ENCODE assay signal across 14 mouse cellular contexts in the genomic region with DNA sequence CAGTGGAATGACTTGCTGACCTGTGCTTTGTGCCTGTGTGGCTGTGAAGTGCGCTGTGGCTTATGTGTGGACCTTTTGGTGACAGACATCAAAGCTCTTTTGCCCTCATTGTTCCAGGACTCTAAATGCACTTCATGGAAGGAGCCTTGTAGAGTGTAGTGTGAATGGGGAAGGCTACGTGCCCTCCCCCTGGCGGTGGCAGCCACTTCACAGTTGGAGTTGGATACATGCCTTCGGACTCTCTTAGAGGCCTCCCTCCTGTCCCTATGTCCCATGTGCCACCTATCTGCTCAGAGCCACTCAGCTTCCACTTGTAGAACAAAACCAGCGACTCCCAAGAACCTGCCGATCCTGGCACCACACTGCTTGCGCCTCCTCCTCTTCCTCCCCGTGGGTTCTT. TPM values are rescaled to one million over a fixed set of nuclear protein-coding genes. Genes with fewer than 3 reads are reported as not detected.
DNase-seq lines count a peak whose midpoint lies in the region; ATAC-seq and TF ChIP-seq lines count a peak whose summit lies in the region.
"Had no signal": no experiment of that assay in that cellular context is flagged by ENCODE, and none has a peak within 500 bp of the region (broad histone marks: within the 10 kb centered on the region; RNA-seq: fewer than 3 reads in every experiment).

No protein-coding gene starts in this region.

- intact Hi-C loops in heart, postnatal 14 days (cut with DNase I), result no loop called here

- H3K27me3 ChIP-seq in heart, postnatal 0 days (ENCODE audit: control insufficient read depth, insufficient read depth, low read length), result no peaks in the 10 kb centered on the region
- H3K27me3 ChIP-seq in midbrain, postnatal 0 days (ENCODE audit: insufficient read depth, low read length), result no peaks in the 10 kb centered on the region
- no peaks in the 10 kb centered on the region for H3K27me3 ChIP-seq in midbrain, embryonic 10.5 days (ENCODE audit: low read depth, poor library complexity, severe bottlenecking)
- no peaks in the 10 kb centered on the region for H3K27me3 ChIP-seq in embryonic facial prominence, embryonic 15.5 days
- no peaks in the 10 kb centered on the region for H3K27me3 ChIP-seq in forebrain, embryonic 10.5 days (ENCODE audit: poor library complexity, severe bottlenecking)
- H3K27me3 ChIP-seq in hindbrain, embryonic 10.5 days (ENCODE audit: insufficient read depth, poor library complexity, severe bottlenecking), result no peaks in the 10 kb centered on the region
- H3K27me3 ChIP-seq: stomach, embryonic 15.5 days had no signal

- H3K9ac ChIP-seq in heart, postnatal 0 days (replicated peaks; ENCODE audit: low read depth, low read length), result no peak overlapping the region; the same call in 1 of the 2 replicates
- 0 out of 2 replicates have a peak overlapping the region, but pooled peaks have one; percentile 1 for H3K9ac ChIP-seq in midbrain, postnatal 0 days (replicated peaks; ENCODE audit: low read length, poor library complexity, severe bottlenecking)
- no peak overlapping the region for H3K9ac ChIP-seq in embryonic facial prominence, embryonic 15.5 days
- H3K9ac ChIP-seq: stomach, embryonic 15.5 days had no signal

- peak overlapping the region; percentile 22 for H3K27ac ChIP-seq in heart, postnatal 0 days (ENCODE audit: low read depth)
- no peak overlapping the region for H3K27ac ChIP-seq in midbrain, postnatal 0 days (ENCODE audit: low read depth, low read length)
- H3K27ac ChIP-seq in midbrain, embryonic 10.5 days (replicated peaks), result no peak overlapping the region
- peak overlapping the region; percentile 31; the same call in 1 of the 2 replicates for H3K27ac ChIP-seq in embryonic facial prominence, embryonic 15.5 days (replicated peaks)
- H3K27ac ChIP-seq in olfactory bulb, adult 2 months (ENCODE audit: insufficient read depth, low read depth, low read length), result peak overlapping the region; percentile 48
- H3K27ac ChIP-seq in forebrain, embryonic 10.5 days, result no peak overlapping the region
- no peak overlapping the region for H3K27ac ChIP-seq in hindbrain, embryonic 10.5 days

- TF ChIP-seq POLR2A in olfactory bulb, adult 2 months (IDR thresholded peaks at IDR 0.05; ENCODE audit: insufficient read depth, low read depth, low read length), result no peak

- no peak for ATAC-seq in heart, postnatal 0 days (ENCODE audit: insufficient read depth, low read depth)
- no peak for ATAC-seq in midbrain, postnatal 0 days (ENCODE audit: low FRiP score)
- ATAC-seq in embryonic facial prominence, embryonic 15.5 days (ENCODE audit: insufficient number of reproducible peaks, low FRiP score, low TSS enrichment, low read depth), result no peak
- ATAC-seq: activated CD4-positive, CD25-positive, alpha-beta regulatory T cell, adult 4 months had no signal

- no peaks in the 10 kb centered on the region for H3K36me3 ChIP-seq in heart, postnatal 0 days (replicated peaks; ENCODE audit: control insufficient read depth, insufficient read depth, low read length)
- no peaks in the 10 kb centered on the region for H3K36me3 ChIP-seq in midbrain, postnatal 0 days (ENCODE audit: insufficient read depth, low read length)
- H3K36me3 ChIP-seq in midbrain, embryonic 10.5 days, result no peaks in the 10 kb centered on the region
- H3K36me3 ChIP-seq in embryonic facial prominence, embryonic 15.5 days, result peaks cover 3% of the 10 kb centered on the region; the same call in 1 of the 2 replicates
- H3K36me3 ChIP-seq in forebrain, embryonic 10.5 days (replicated peaks), result peaks cover 7% of the 10 kb centered on the region; the same call in 1 of the 2 replicates
- 0 out of 2 replicates have a peak, but pooled peaks cover 4% of the 10 kb centered on the region for H3K36me3 ChIP-seq in hindbrain, embryonic 10.5 days
- H3K36me3 ChIP-seq: stomach, embryonic 15.5 days had no signal

- no peaks in the 10 kb centered on the region for H3K9me3 ChIP-seq in heart, postnatal 0 days (replicated peaks; ENCODE audit: control insufficient read depth, low read length)
- no peaks in the 10 kb centered on the region for H3K9me3 ChIP-seq in midbrain, postnatal 0 days (ENCODE audit: low read length)
- H3K9me3 ChIP-seq in midbrain, embryonic 10.5 days (replicated peaks), result no peaks in the 10 kb centered on the region
- no peaks in the 10 kb centered on the region for H3K9me3 ChIP-seq in embryonic facial prominence, embryonic 15.5 days (replicated peaks)
- no peaks in the 10 kb centered on the region for H3K9me3 ChIP-seq in forebrain, embryonic 10.5 days
- no peaks in the 10 kb centered on the region for H3K9me3 ChIP-seq in hindbrain, embryonic 10.5 days
- H3K9me3 ChIP-seq: stomach, embryonic 15.5 days had no signal

- H3K4me2 ChIP-seq in heart, postnatal 0 days (ENCODE audit: low read depth, low read length), result no peak overlapping the region
- no peak overlapping the region for H3K4me2 ChIP-seq in midbrain, postnatal 0 days (ENCODE audit: low read depth, low read length, poor library complexity, severe bottlenecking)
- H3K4me2 ChIP-seq in embryonic facial prominence, embryonic 15.5 days (replicated peaks), result no peak overlapping the region
- H3K4me2 ChIP-seq: liver, embryonic 11.5 days; midbrain, embryonic 11.5 days; stomach, embryonic 15.5 days had no signal

- peaks cover 53% of the 10 kb centered on the region for H3K4me1 ChIP-seq in heart, postnatal 0 days (ENCODE audit: control insufficient read depth, insufficient read depth)
- H3K4me1 ChIP-seq in midbrain, postnatal 0 days (ENCODE audit: insufficient read depth, low read length), result 0 out of 2 replicates have a peak, but pooled peaks cover 3% of the 10 kb centered on the region
- H3K4me1 ChIP-seq in midbrain, embryonic 10.5 days, result peaks cover 4% of the 10 kb centered on the region; the same call in 1 of the 2 replicates
- H3K4me1 ChIP-seq in embryonic facial prominence, embryonic 15.5 days, result peaks cover 63% of the 10 kb centered on the region
- peaks cover 65% of the 10 kb centered on the region for H3K4me1 ChIP-seq in olfactory bulb, adult 2 months (ENCODE audit: control insufficient read depth, insufficient read depth, low read length)
- H3K4me1 ChIP-seq in forebrain, embryonic 10.5 days, result peaks cover 17% of the 10 kb centered on the region
- H3K4me1 ChIP-seq in hindbrain, embryonic 10.5 days (replicated peaks), result peaks cover 2% of the 10 kb centered on the region; the same call in 1 of the 2 replicates

- DNase-seq in heart, postnatal 0 days (ENCODE audit: low spot score), result no peak
- DNase-seq in heart, postnatal 14 days, result no peak
- DNase-seq in midbrain, postnatal 0 days (ENCODE audit: low spot score), result no peak
- DNase-seq in midbrain, embryonic 10.5 days (ENCODE audit: low spot score), result no peak
- DNase-seq in forebrain, embryonic 10.5 days (ENCODE audit: extremely low spot score, low spot score), result no peak
- DNase-seq in hindbrain, embryonic 10.5 days (ENCODE audit: low spot score), result no peak
- DNase-seq: kidney, postnatal 25 days; right cerebral cortex, postnatal 4 days had no signal

- peak; percentile 40 for TF ChIP-seq CTCF in heart, postnatal 0 days (IDR thresholded peaks at IDR 0.05; ENCODE audit: low read depth)
- TF ChIP-seq CTCF in midbrain, postnatal 0 days (IDR thresholded peaks at IDR 0.05), result no peak
- TF ChIP-seq CTCF in olfactory bulb, adult 2 months (IDR thresholded peaks at IDR 0.05; ENCODE audit: insufficient read depth, low read depth, low read length), result no peak

- no peak for TF ChIP-seq EP300 in heart, postnatal 0 days (IDR thresholded peaks at IDR 0.05; ENCODE audit: low read depth)

- no peak overlapping the region for H3K4me3 ChIP-seq in heart, postnatal 0 days (ENCODE audit: low read depth, low read length)
- H3K4me3 ChIP-seq in midbrain, postnatal 0 days (ENCODE audit: low read depth, low read length), result no peak overlapping the region
- H3K4me3 ChIP-seq in midbrain, embryonic 10.5 days, result no peak overlapping the region
- H3K4me3 ChIP-seq in embryonic facial prominence, embryonic 15.5 days (replicated peaks), result no peak overlapping the region
- H3K4me3 ChIP-seq in olfactory bulb, adult 2 months (ENCODE audit: insufficient read depth, low read depth, low read length), result no peak overlapping the region
- no peak overlapping the region for H3K4me3 ChIP-seq in forebrain, embryonic 10.5 days
- no peak overlapping the region for H3K4me3 ChIP-seq in hindbrain, embryonic 10.5 days
- H3K4me3 ChIP-seq: stomach, embryonic 15.5 days had no signal

- WGBS in heart, postnatal 0 days, result 52% methylated on average over 8 of the region's 8 CpGs
- 81% methylated on average over 8 of the region's 8 CpGs for WGBS in midbrain, postnatal 0 days
- 94% methylated on average over 8 of the region's 8 CpGs for WGBS in midbrain, embryonic 10.5 days
- WGBS in embryonic facial prominence, embryonic 15.5 days, result 89% methylated on average over 8 of the region's 8 CpGs
- WGBS in olfactory bulb, adult 2 months, result 55% methylated on average over 8 of the region's 8 CpGs
- WGBS in forebrain, embryonic 10.5 days, result 87% methylated on average over 8 of the region's 8 CpGs
- 94% methylated on average over 8 of the region's 8 CpGs for WGBS in hindbrain, embryonic 10.5 days

RNA-seq across cellular contexts. Expression of gene Dnm2, which starts 9.1 kb away (rescaled TPM):
- total RNA-seq in heart, postnatal 0 days (2014; rRNA removed; ENCODE audit: low replicate concordance), result 78.3 and 95.8 TPM in 2 replicates
- polyA plus RNA-seq in heart, postnatal 0 days (2015; fragmentation: Nextera tagmentation; extraction: Ambion mirVana), result 56.8 and 61.1 TPM in 2 replicates
- 10 to 100 TPM; 78.3 to 81.6 TPM for total RNA-seq in heart, postnatal 14 days (2021)
- total RNA-seq in midbrain, postnatal 0 days (2014; rRNA removed), result 67.8 and 69.2 TPM in 2 replicates
- polyA plus RNA-seq in midbrain, postnatal 0 days (2015; fragmentation: Nextera tagmentation; extraction: Ambion mirVana), result 52.8 and 59.2 TPM in 2 replicates
- 70.4 and 75.0 TPM in 2 replicates for polyA plus RNA-seq in midbrain, embryonic 10.5 days (2016; fragmentation: Nextera tagmentation; extraction: Ambion mirVana)
- polyA plus RNA-seq in embryonic facial prominence, embryonic 15.5 days (2015; fragmentation: Nextera tagmentation; extraction: Ambion mirVana), result 79.7 and 85.9 TPM in 2 replicates
- polyA plus RNA-seq in olfactory bulb, adult 2 months (2012; ENCODE audit: insufficient read depth, insufficient read length, low replicate concordance, missing spikeins), result 371 TPM in 1 of 2 replicates, not detected in the other
- 65.9 and 66.3 TPM in 2 replicates for polyA plus RNA-seq in forebrain, embryonic 10.5 days (2016; fragmentation: Nextera tagmentation; extraction: Ambion mirVana)
- polyA plus RNA-seq in hindbrain, embryonic 10.5 days (2016; fragmentation: Nextera tagmentation; extraction: Ambion mirVana), result 75.1 and 80.4 TPM in 2 replicates

RNA-seq across cellular contexts. Expression of gene Qtrt1, which starts 22.1 kb away (rescaled TPM):
- 34.3 and 39.7 TPM in 2 replicates for total RNA-seq in heart, postnatal 0 days (2014; rRNA removed; ENCODE audit: low replicate concordance)
- polyA plus RNA-seq in heart, postnatal 0 days (2015; fragmentation: Nextera tagmentation; extraction: Ambion mirVana), result 15.5 and 15.6 TPM in 2 replicates
- 10 to 100 TPM in 1 of 2 experiments, 1 to 10 TPM in 1; 8.5 to 11.2 TPM for total RNA-seq in heart, postnatal 14 days (2021)
- total RNA-seq in midbrain, postnatal 0 days (2014; rRNA removed), result 37.3 and 41.0 TPM in 2 replicates
- 42.0 and 42.7 TPM in 2 replicates for polyA plus RNA-seq in midbrain, postnatal 0 days (2015; fragmentation: Nextera tagmentation; extraction: Ambion mirVana)
- polyA plus RNA-seq in midbrain, embryonic 10.5 days (2016; fragmentation: Nextera tagmentation; extraction: Ambion mirVana), result 64.8 and 73.1 TPM in 2 replicates
- 47.5 and 48.6 TPM in 2 replicates for polyA plus RNA-seq in embryonic facial prominence, embryonic 15.5 days (2015; fragmentation: Nextera tagmentation; extraction: Ambion mirVana)
- not detected in 2 replicates for polyA plus RNA-seq in olfactory bulb, adult 2 months (2012; ENCODE audit: insufficient read depth, insufficient read length, low replicate concordance, missing spikeins)
- 71.7 and 74.0 TPM in 2 replicates for polyA plus RNA-seq in forebrain, embryonic 10.5 days (2016; fragmentation: Nextera tagmentation; extraction: Ambion mirVana)
- 63.3 and 68.7 TPM in 2 replicates for polyA plus RNA-seq in hindbrain, embryonic 10.5 days (2016; fragmentation: Nextera tagmentation; extraction: Ambion mirVana)

Comparison
In these comparisons a context has a peak if more than half of its experiments do, and no peak if none do; other contexts are left out.
1. H3K27ac ChIP-seq: peak in heart, postnatal 0 days (single experiment), embryonic facial prominence, embryonic 15.5 days (single experiment) and olfactory bulb, adult 2 months (single experiment); none in midbrain, postnatal 0 days (single experiment), midbrain, embryonic 10.5 days (single experiment), forebrain, embryonic 10.5 days (single experiment) and hindbrain, embryonic 10.5 days (single experiment).
2. RNA of gene Qtrt1, which starts 22.1 kb away (polyA plus RNA-seq): 71.7 to 74.0 TPM in forebrain, embryonic 10.5 days, 64.8 to 73.1 TPM in midbrain, embryonic 10.5 days, 63.3 to 68.7 TPM in hindbrain, embryonic 10.5 days, 47.5 to 48.6 TPM in embryonic facial prominence, embryonic 15.5 days, 42.0 to 42.7 TPM in midbrain, postnatal 0 days and 15.5 to 15.6 TPM in heart, postnatal 0 days; not detected in olfactory bulb, adult 2 months; every median in the first group is over 10 times any median in the second.